Mouse (Mus musculus) lung, postnatal 0 days (tissue): ENCODE results near the gene Hoxc8.

ENCODE experiments used
- CTCF ChIP-seq: IDR thresholded peaks from 2 replicates; pipeline ENCODE4 v1.5.1; 2016; ENCODE audit warnings: antibody characterized with exemption, mild to moderate bottlenecking
- EP300 ChIP-seq: IDR thresholded peaks from 2 replicates; pipeline ENCODE4 v1.6.1; 2016; ENCODE audit warnings: antibody characterized with exemption, mild to moderate bottlenecking, control low read depth

DNA sequence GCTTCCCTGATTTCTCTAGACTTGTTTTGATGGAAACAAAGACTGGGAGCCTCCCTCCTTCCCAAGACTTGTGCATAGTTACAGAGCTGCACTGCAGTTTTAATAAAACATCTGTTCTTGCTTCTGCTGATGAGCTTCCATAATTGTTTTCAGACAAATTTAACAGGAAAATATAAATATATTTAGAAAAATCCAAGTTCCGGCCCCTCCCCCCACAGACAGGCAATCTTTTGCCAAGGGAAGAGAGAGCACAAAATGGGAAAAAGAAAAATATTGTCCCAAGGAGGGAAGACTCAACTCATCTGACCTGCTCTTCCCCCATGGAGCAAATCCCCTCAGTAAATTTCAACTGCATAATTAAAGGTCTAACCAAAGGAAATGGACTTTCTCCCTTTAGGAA lies 15.9 kb downstream of the Hoxc8 start:
- TF ChIP-seq CTCF (no peak), EP300 (no peak)
